Mouse (Mus musculus) spleen, adult 2 months (tissue): ENCODE measurements around the gene Gprc5c.
"Not testable (repeated sequence)": the region's sequence is repeated elsewhere in the genome, so short reads cannot be mapped to it uniquely, and the experiment has no call there.

Experiments used
- CTCF ChIP-seq: fragments of 200-500 bp; IDR thresholded peaks from 2 replicates; pipeline ENCODE4 v1.5.1; 2011; ENCODE audit warnings: mild to moderate bottlenecking, inconsistent platforms; ENCODE audit not compliant: insufficient read depth, insufficient read length, insufficient replicate concordance; ENCODE audit errors: extremely low read depth
- POLR2A ChIP-seq: fragments of 200-500 bp; IDR thresholded peaks from 2 replicates; pipeline ENCODE4 v1.6.1; 2011; ENCODE audit warnings: low read depth, low read length, inconsistent platforms

DNA sequence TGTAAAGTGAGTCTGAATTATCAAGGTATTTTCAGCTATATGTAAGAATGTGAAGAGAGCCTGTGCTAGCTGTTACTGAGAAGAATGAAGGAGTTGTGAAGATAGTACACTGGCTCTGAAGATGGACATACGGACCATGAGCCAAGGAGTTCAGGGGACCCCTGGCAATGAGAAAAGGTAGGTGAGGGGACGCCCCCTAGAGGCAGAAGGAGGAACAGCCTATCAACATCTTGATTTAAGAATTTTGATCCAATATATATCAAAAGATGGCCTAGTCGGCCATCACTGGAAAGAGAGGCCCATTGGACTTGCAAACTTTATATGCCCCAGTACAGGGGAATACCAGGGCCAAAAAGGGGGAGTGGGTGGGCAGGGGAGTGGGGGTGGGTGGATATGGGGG lies 58.6 kb downstream of the Gprc5c start:
- TF ChIP-seq CTCF, POLR2A: not testable (repeated sequence)
